Mouse (Mus musculus) thymus, adult 2 months (tissue): ENCODE results near the gene Gm28778.

Experiments used
- CTCF ChIP-seq: fragments of 200-500 bp; IDR thresholded peaks from 2 replicates; pipeline ENCODE4 v1.5.1; 2012; ENCODE audit warnings: mild to moderate bottlenecking, control low read depth, low read length, moderate library complexity, borderline replicate concordance; ENCODE audit not compliant: control insufficient read depth, poor library complexity, insufficient read depth; ENCODE audit errors: extremely low read depth
- POLR2A ChIP-seq: fragments of 200-500 bp; IDR thresholded peaks from 2 replicates; pipeline ENCODE4 v1.6.1; 2012; ENCODE audit warnings: mild to moderate bottlenecking, low read length, control low read depth, moderate library complexity; ENCODE audit not compliant: control insufficient read depth, poor library complexity, insufficient read depth; ENCODE audit errors: extremely low read depth

DNA sequence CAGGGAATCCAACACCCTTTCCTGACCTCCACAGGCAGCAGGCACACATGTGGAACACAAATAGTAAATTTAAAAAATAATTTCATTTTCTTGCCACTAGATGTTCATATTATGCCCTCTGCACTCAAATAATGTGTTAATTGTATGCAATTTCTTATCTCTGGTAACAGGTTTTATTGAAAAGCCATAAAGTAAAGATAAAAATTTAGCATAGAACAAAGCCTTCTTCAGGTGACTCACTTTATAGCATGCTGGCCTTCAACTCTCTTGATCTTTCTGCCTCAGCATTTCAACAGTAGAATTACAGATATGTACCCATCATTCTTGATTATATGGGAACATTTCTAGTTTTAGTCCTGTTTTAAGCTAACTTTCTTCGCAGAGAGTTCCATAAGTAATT lies 27.4 kb downstream of the Gm28778 start:
- TF ChIP-seq CTCF: no peak
- no peak for TF ChIP-seq POLR2A
